Mouse (Mus musculus) myocyte (in vitro differentiated cells): ENCODE measurements at regions not wholly inside any gene's neighbourhood (a gene's known extent, or its start where the extent isn't known, plus 50 kb on each side); places are given as distances from the start of the nearest gene placed in this dataset.

Experiments used
- CEBPB ChIP-seq: IDR thresholded peaks from 2 replicates; pipeline ENCODE4 v1.6.1; 2011; ENCODE audit warnings: mild to moderate bottlenecking, moderate library complexity; ENCODE audit not compliant: poor library complexity, insufficient read depth, severe bottlenecking
- E2F4 ChIP-seq: IDR thresholded peaks from one replicate; pipeline ENCODE4 v1.6.1; 2011; ENCODE audit warnings: mild to moderate bottlenecking, control low read depth, moderate library complexity; ENCODE audit not compliant: insufficient read depth
- MAX ChIP-seq: IDR thresholded peaks from one replicate; pipeline ENCODE4 v1.6.1; 2011; ENCODE audit warnings: low read depth, mild to moderate bottlenecking, control low read depth
- MYOD1 ChIP-seq, 3 experiments: IDR thresholded peaks; one replicate each; pipeline ENCODE4 v1.6.1; 2011; ENCODE audit warnings: control low read depth in 2 of 3, low read depth in 2 of 3, mild to moderate bottlenecking in 2 of 3, moderate library complexity in 1 of 3; ENCODE audit not compliant: insufficient read length in 2 of 3, control insufficient read depth in 1 of 3
- MYOG ChIP-seq, 3 experiments: IDR thresholded peaks; one replicate each; pipeline ENCODE4 v1.6.1; 2011; ENCODE audit warnings: control low read depth in 2 of 3, low read depth in 2 of 3, mild to moderate bottlenecking in 2 of 3; ENCODE audit not compliant: insufficient read length in 2 of 3, control insufficient read depth in 1 of 3, insufficient read depth in 1 of 3
- POLR2A ChIP-seq: IDR thresholded peaks from one replicate; pipeline ENCODE4 v1.6.1; 2011; ENCODE audit warnings: low read depth, mild to moderate bottlenecking, control low read depth, moderate library complexity; ENCODE audit not compliant: insufficient read length
- POLR2AphosphoS2 ChIP-seq: IDR thresholded peaks from one replicate; pipeline ENCODE4 v1.6.1; 2011; ENCODE audit warnings: low read depth, control low read depth; ENCODE audit not compliant: insufficient read length
- REST ChIP-seq: IDR thresholded peaks from one replicate; pipeline ENCODE4 v1.6.1; 2011; ENCODE audit warnings: mild to moderate bottlenecking, control low read depth, moderate library complexity; ENCODE audit not compliant: insufficient read depth, insufficient read length
- SRF ChIP-seq: IDR thresholded peaks from one replicate; pipeline ENCODE4 v1.6.1; 2011; ENCODE audit warnings: low read depth; ENCODE audit not compliant: control insufficient read depth, insufficient read length
- TCF12 ChIP-seq: IDR thresholded peaks from one replicate; pipeline ENCODE4 v1.6.1; 2011; ENCODE audit warnings: mild to moderate bottlenecking, control low read depth; ENCODE audit not compliant: poor library complexity, insufficient read depth, severe bottlenecking
- TCF3 ChIP-seq: IDR thresholded peaks from one replicate; pipeline ENCODE4 v1.6.1; 2011; ENCODE audit warnings: low read depth, control low read depth; ENCODE audit not compliant: insufficient read length
- USF1 ChIP-seq: IDR thresholded peaks from one replicate; pipeline ENCODE4 v1.6.1; 2011; ENCODE audit warnings: low read depth, mild to moderate bottlenecking, control low read depth, moderate library complexity

DNA sequence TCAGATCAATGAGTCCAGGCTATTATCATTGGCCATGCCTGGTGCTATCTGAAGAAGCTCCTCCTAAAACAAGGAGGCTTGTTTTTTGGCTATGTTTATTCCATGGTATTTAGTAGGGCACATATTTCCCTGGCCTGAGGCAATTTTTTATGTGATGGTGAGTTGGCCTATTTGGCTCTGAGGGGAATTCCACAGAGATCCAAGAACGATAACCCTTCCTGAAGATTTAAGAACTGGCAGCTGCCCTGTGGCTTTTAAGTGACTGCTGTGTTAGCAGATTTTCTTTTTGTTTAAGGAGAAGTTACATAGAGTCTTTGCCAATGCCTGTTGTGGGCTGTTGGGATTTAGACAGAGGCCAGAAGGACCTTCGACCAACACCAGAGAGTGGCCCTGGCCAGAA is 74.9 kb upstream of the Tmem106b start:
- TF ChIP-seq MYOD1 (IDR thresholded peaks at IDR 0.05; ENCODE audit: control insufficient read depth in 1 of 3, insufficient read length in 2 of 3, low read depth in 2 of 3) (no peak), POLR2AphosphoS2 (no peak), POLR2A (no peak), E2F4 (no peak), MAX (no peak), MYOG (IDR thresholded peaks at IDR 0.05; ENCODE audit: control insufficient read depth in 1 of 3, insufficient read depth in 1 of 3, insufficient read length in 2 of 3, low read depth in 2 of 3) (no peak), USF1 (no peak), TCF12 (no peak), CEBPB (no peak), SRF (no peak), REST (no peak), TCF3 (no peak)
